Mouse (Mus musculus) megakaryocyte progenitor cell, adult 5-6 weeks (primary cell): ENCODE results near the gene Ofd1. TPM values are rescaled to one million over a fixed set of nuclear protein-coding genes. Genes with fewer than 3 reads are reported as not detected.

Experiments
- ATAC-seq: replicated peaks from 2 replicates; pipeline ENCODE4 v1.8.0; 2016; ENCODE audit warnings: mild to moderate bottlenecking, moderate TSS enrichment, inconsistent platforms; ENCODE audit not compliant: poor library complexity
- total RNA-seq, 2 experiments: library from RNA; stranded (forward) in 1 of 2; stranded (reverse) in 1 of 2; fragments of 157-497, 149-512 nt in 1 of 2; fragments of 200-1000 nt in 1 of 2; gene quantifications; 2 replicates each; pipeline versions ENCODE4 v1.2.3 to v1.2.4; 2015 to 2017

Gene Ofd1
- total RNA-seq, 2 experiments from 2014 or later, result 11.3 to 12.5 TPM

- ATAC-seq, result no peak
These were observed 74.9 kb downstream of the Ofd1 start for GRCm38 (mm10) chrX:166365458-166366213.

DNA sequence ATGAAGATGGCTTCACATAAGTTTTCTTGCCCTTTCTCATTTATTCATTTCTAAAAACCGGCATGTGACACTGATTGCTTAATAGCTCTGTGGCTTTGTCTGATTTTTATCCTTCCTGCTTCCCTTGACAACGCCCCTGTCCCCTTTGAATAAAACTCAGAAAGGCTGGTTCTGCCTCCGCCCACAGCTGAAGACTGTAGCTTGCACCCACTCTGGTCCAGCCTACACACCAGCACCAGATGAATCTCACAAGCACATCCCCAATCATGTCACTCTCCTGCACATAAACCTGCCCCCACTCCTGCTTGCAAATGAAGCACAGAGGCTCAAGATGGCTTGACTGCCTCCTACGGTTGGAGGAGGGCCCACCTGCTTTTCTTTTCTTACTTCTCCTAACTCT, 80.0 kb downstream of the Ofd1 start:
- ATAC-seq, result peak; percentile 86

DNA sequence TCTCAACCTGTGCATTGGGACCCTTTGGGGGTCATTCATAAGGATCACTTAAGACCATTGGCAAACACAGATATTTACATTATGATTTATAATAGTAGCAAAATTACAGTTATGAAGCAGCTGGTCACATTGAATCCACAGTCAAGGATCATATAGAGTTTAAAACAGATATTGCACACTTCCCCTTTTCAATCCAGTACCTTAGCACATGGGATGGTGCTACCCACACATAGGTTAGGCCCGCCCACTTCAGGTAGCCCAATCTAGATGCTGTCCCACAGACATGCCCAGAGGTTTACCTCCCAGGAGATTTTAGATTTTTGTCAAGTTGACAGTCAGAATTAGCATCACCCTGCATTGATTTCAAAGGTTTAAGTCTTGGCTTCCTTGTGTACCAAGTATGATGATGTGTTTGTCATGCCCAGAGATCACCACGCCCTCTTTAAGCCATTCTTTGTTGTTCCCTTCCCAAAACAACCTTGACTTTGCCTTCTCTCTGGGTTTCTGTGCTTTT, 80.5 kb downstream of the Ofd1 start:
- ATAC-seq, result peak; percentile 61

DNA sequence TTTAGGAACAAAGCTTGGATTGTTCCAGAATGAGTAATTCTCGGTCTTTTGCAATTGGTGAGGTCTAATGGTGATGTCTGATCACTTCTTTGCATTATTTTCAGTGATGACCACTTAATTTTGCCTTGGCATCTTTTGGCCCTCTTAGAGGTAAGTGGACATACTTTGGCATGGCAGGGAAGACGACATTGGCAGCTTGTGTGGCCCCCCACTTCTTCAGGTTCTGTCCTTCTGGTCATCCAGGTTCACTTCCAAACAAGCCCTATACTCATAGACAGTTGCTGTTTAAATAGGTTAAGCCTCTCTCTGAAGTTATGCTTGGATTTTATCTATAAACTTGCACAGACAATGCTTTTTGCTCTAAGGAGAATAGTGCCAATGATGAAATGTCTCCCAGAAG, 81.5 kb downstream of the Ofd1 start:
- no peak for ATAC-seq

- peak; percentile 51 for ATAC-seq
These were observed 84.2 kb downstream of the Ofd1 start for GRCm38 (mm10) chrX:166356276-166356675.

DNA sequence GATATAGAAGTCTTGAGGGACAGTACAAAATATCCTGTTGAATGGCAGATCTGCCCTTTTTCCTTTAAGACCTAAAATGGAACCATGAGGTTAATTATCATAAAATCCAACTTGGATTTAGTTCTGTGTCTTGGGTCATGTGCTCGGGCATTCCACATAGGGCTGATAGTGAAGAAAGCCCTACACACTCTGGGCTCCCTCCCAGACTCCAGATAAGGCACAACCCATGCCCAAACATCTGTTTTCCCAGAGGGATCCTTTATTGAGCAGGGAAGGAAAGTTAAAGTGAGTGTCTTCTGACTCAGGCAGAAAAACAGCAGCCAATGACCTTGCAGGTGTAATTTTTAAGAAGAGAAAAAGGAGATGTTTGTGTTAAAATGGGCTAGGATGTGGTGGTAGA, 85.6 kb downstream of the Ofd1 start:
- no peak for ATAC-seq

DNA sequence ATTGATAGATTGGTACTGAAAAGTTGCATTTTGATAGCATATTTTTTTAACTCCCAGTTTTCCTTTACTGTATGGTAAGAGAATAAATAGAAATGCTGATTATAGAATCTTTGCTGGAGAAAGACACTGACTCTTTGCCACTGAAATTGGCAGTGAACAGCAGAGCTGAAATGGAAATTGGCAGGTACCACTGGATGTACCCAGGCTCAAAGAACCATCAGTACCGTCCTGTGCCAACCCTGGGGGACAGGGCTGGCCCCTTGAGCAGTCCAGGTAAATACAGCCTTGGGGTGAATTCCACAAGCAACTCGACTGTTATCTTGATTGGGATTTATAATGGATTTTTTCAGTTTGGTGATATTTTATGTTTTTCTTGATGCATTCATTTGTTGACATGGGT, 87.1 kb downstream of the Ofd1 start:
- ATAC-seq, result no peak

DNA sequence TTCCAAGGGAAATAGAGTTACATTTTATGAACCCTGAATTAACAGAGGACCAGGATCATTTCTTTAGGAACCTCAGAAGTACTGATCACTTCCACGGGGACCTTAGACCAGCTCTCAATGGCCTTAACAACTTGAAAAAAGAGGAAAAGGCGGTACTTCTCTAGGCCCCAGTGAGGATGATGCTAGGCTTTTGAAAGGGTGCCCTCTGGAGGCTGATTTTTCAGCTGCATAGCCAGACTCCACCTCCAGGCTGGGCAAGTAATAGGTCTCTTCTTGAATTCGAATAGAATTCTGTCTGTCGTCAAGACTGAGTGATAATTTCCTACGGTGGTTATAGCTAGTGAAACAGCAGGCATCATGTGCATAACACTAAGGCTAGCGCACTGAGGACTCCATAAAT, 88.7 kb downstream of the Ofd1 start:
- ATAC-seq, result peak; percentile 98

DNA sequence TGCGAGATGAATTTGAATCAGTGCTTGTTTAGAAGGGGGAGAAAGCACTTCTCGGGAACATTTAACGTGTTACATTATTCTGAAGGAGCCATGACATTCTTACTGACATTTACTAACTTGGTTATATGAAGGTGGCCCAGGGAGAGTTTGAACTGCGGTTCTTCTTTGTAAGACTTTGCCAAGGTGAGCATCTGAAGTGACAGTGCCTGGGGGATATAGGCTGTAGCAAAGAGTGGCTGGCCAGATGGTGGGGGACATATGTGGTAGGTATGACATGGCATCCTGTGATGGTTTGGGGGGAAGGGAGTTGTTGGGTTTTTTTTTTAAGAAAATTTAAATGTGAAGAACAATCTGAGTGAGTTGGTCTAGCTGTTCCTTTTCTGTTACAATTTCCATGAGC, 91.9 kb downstream of the Ofd1 start:
- no peak for ATAC-seq

DNA sequence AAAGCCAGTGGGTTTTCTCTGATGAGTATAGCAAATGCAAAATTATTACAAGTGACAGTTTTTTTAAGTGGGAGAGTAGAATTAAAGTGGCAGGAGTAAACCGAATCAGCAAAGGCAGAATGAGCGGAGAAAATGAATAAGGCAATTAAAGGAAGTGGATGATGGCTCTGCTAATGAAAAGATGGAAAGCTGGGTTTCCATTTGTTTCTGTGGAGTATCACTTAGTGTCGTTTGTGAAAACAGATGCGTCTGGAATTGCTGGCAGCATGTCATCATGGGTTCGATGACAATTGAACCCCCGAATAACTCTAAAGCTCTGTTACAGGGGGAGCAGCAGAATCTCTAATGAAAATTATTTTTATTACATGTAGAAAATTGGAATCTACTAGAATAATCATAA, 92.4 kb downstream of the Ofd1 start:
- ATAC-seq, result no peak

DNA sequence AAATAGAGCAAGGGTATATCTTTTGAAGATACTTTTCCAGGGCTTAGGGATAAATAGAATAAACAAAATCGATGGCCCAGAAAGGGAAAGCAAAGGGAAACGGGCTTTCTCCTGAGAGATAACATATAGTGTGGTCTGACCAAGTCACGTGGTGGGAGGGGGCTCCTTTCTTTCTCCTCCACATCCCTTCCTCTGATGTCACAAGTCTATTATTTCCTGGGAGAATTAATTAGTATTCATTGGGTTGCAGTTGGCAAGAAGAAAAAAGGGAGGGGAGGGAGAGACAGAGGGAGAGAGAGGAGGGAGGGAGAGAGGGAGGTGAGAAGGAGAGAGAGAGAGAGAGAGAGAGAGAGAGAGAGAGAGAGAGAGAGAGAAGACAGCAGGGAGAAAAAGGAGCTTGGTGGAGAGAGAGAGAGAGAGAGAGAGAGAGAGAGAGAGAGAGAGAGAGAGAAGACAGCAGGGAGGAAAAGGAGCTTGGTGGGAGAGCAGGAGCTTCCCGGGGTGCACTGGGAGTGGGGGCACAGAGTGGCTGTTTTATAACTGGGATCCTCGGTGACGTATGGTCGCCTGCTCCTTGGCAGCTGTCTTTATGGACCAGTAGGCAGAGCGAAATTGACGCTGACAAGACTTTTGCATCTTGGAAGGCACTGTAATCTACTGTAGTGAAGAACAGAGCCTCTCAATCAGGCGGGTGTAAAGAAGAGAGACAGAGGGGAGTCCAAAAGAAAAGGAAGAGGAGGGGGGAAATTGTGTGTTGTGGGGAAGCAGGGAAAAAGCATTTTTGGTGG, 96.1 kb downstream of the Ofd1 start:
- ATAC-seq, result no peak

DNA sequence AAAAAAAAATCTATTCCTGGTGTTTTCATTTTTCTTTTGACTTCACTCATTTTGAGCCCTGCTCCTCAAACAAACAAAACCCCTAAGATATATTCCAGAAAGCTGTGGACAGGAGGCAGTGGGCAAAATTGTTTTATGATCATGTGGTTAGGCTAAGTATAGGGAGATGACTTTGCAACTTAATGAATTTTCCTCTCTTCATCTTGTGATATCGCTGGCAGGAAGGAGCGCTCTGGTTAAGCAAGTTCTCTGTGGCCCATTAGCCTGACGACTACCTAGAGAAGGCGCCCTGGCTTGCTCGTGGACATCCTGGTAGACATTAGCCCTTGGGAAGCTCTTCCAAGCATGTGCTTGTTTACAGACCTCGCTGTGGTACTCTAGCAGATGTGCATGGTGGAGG, 98.7 kb downstream of the Ofd1 start:
- peak; percentile 64 for ATAC-seq

Other genes with a start within 250 kb of the Ofd1 start
- gene Gpm6b, start 201.8 kb downstream of the Ofd1 start, total RNA-seq (2015), result 0.10 and 0.25 TPM in 2 replicates
- 0.20 TPM in 1 of 2 replicates, not detected in the other for gene Gpm6b, start 201.8 kb downstream of the Ofd1 start, total RNA-seq (2017)
- 15.7 and 18.6 TPM in 2 replicates for gene Trappc2, start 130 bp downstream of the Ofd1 start, total RNA-seq (2015)
- gene Trappc2, start 130 bp downstream of the Ofd1 start, total RNA-seq (2017), result 8.7 and 12.2 TPM in 2 replicates
- gene Rab9, start 39.2 kb upstream of the Ofd1 start, total RNA-seq (2015), result 73.4 and 92.1 TPM in 2 replicates
- 95.2 and 108 TPM in 2 replicates for gene Rab9, start 39.2 kb upstream of the Ofd1 start, total RNA-seq (2017)
- 4.9 and 7.4 TPM in 2 replicates for gene Tceanc, start 77.9 kb upstream of the Ofd1 start, total RNA-seq (2015)
- 7.3 and 7.5 TPM in 2 replicates for gene Tceanc, start 77.9 kb upstream of the Ofd1 start, total RNA-seq (2017)
- 0.20 TPM in 1 of 2 replicates, not detected in the other for gene Egfl6, start 145.0 kb upstream of the Ofd1 start, total RNA-seq (2015)
- gene Egfl6, start 145.0 kb upstream of the Ofd1 start, total RNA-seq (2017), result not detected in 2 replicates